Mouse (Mus musculus) forebrain, postnatal 0 days (tissue): ENCODE data around the gene Sptb. TPM values are rescaled to one million over a fixed set of nuclear protein-coding genes. Genes with fewer than 3 reads are reported as not detected.

Experiments
- ATAC-seq: fragments of 200-750 bp; cut with Nextera tagmentation; 2 replicates; pipeline ENCODE4 v1.8.0; 2017; ENCODE audit warnings: mild to moderate bottlenecking, moderate library complexity
- DNase-seq: peaks from one replicate; pipeline ENCODE4 v3.0.0-alpha.2; 2015
- H3K27ac ChIP-seq: fragments of 300-500 bp; sonication (generic); 2 replicates; pipeline ENCODE4 v1.5.1; 2014; ENCODE audit warnings: low read depth, mild to moderate bottlenecking, antibody characterized with exemption, low read length, moderate library complexity, mixed read lengths
- H3K27me3 ChIP-seq: fragments of 300-500 bp; sonication (generic); 2 replicates; pipeline ENCODE4 v1.6.1; 2014; ENCODE audit warnings: mild to moderate bottlenecking, low read length, mixed read lengths; ENCODE audit not compliant: insufficient read depth
- H3K36me3 ChIP-seq: fragments of 300-500 bp; sonication (generic); 2 replicates; pipeline ENCODE4 v1.6.1; 2014; ENCODE audit warnings: mild to moderate bottlenecking, moderate library complexity; ENCODE audit not compliant: insufficient read depth
- H3K4me1 ChIP-seq: fragments of 300-500 bp; sonication (generic); 2 replicates; pipeline ENCODE4 v1.6.1; 2014; ENCODE audit warnings: antibody characterized with exemption; ENCODE audit not compliant: insufficient read depth
- H3K4me2 ChIP-seq: fragments of 300-500 bp; sonication (generic); 2 replicates; pipeline ENCODE4 v1.6.1; 2014; ENCODE audit warnings: low read depth, mild to moderate bottlenecking, moderate library complexity
- H3K4me3 ChIP-seq: fragments of 300-500 bp; sonication (generic); 2 replicates; pipeline ENCODE4 v1.5.1; 2014; ENCODE audit warnings: low read depth, low read length, mixed read lengths
- H3K9ac ChIP-seq: fragments of 300-500 bp; sonication (generic); 2 replicates; pipeline ENCODE4 v1.6.1; 2014; ENCODE audit warnings: mild to moderate bottlenecking
- H3K9me3 ChIP-seq: fragments of 300-500 bp; sonication (generic); 2 replicates; pipeline ENCODE4 v1.6.1; 2016; ENCODE audit warnings: low read length
- CTCF ChIP-seq: sonication (generic); IDR thresholded peaks from 2 replicates; pipeline ENCODE4 v1.5.1; 2016; ENCODE audit warnings: antibody characterized with exemption, control low read depth, low read depth
- WGBS: fragments of 180-500 bp; shearing (Covaris S2); extraction: QIAGEN DNeasy Blood & Tissue Kit; methylation state at CpG from one replicate; pipeline ENCODE4 v1.1.7; 2014; 5-methylcytosine and 5-hydroxymethylcytosine counted together
- polyA plus RNA-seq: library from polyadenylated mRNA; unstranded; fragments of >200 nt; fragmentation: Nextera tagmentation; extraction: Ambion mirVana; gene quantifications from 2 replicates; pipeline ENCODE4 v1.2.1, GENCODE M21; 2015
- total RNA-seq: library from RNA; depleted of rRNA; stranded (reverse); fragments of >200 nt; gene quantifications from 2 replicates; pipeline ENCODE4 v1.2.3, GENCODE M21; 2014

Gene Sptb
- total and polyA plus RNA-seq, 2 experiments from 2014 or later: 3.0 to 19.6 TPM

GRCm38 (mm10) chr12:76552321-76552720, 158.0 kb downstream of the Sptb start:
- DNase-seq (no peak), ATAC-seq (no peak)
- Histone ChIP-seq H3K9ac (no peak overlapping the region), H3K9me3 (no peaks in the 10 kb centered on the region), H3K4me1 (no peaks in the 10 kb centered on the region), H3K27me3 (no peaks in the 10 kb centered on the region), H3K27ac (no peak overlapping the region), H3K4me2 (no peak overlapping the region), H3K4me3 (no peak overlapping the region), H3K36me3 (no peaks in the 10 kb centered on the region)
- WGBS: 66% methylated on average over 8 of the region's 8 CpGs
- no peak for TF ChIP-seq CTCF

GRCm38 (mm10) chr12:76549203-76549602, 161.1 kb downstream of the Sptb start:
- Histone ChIP-seq H3K4me1 (no peaks in the 10 kb centered on the region), H3K27me3 (0 out of 2 replicates have a peak, but pooled peaks cover 14% of the 10 kb centered on the region), H3K4me3 (no peak overlapping the region), H3K27ac (no peak overlapping the region), H3K9ac (no peak overlapping the region), H3K9me3 (no peaks in the 10 kb centered on the region), H3K36me3 (no peaks in the 10 kb centered on the region), H3K4me2 (no peak overlapping the region)
- no peak for TF ChIP-seq CTCF
- DNase-seq: no peak
- whole genome bisulfite sequencing: 72% methylated on average over 3 of the region's 3 CpGs
- ATAC-seq: no peak

GRCm38 (mm10) chr12:76548082-76548423, 162.3 kb downstream of the Sptb start:
- 24% methylated on average over 7 of the region's 7 CpGs for WGBS
- Histone ChIP-seq H3K9me3 (no peaks in the 10 kb centered on the region), H3K4me3 (no peak overlapping the region), H3K9ac (no peak overlapping the region), H3K4me1 (no peaks in the 10 kb centered on the region), H3K27ac (no peak overlapping the region), H3K27me3 (0 out of 2 replicates have a peak, but pooled peaks cover 14% of the 10 kb centered on the region), H3K4me2 (no peak overlapping the region), H3K36me3 (no peaks in the 10 kb centered on the region)
- TF ChIP-seq CTCF: no peak
- no peak for ATAC-seq
- DNase-seq: no peak

GRCm38 (mm10) chr12:76547409-76548081, 162.8 kb downstream of the Sptb start:
- H3K4me1 ChIP-seq: no peaks in the 10 kb centered on the region
- H3K4me2 ChIP-seq: peak overlapping the region; percentile 37; the same call in 1 of the 2 replicates
- H3K27ac ChIP-seq: no peak overlapping the region
- DNase-seq: no peak
- no peak for ATAC-seq
- H3K27me3 ChIP-seq: 0 out of 2 replicates have a peak, but pooled peaks cover 14% of the 10 kb centered on the region
- no peak overlapping the region for H3K9ac ChIP-seq
- TF ChIP-seq CTCF: no peak
- H3K4me3 ChIP-seq: no peak overlapping the region
- WGBS: 31% methylated on average over 13 of the region's 13 CpGs
- no peaks in the 10 kb centered on the region for H3K36me3 ChIP-seq
- no peaks in the 10 kb centered on the region for H3K9me3 ChIP-seq

- H3K27me3 ChIP-seq: 0 out of 2 replicates have a peak, but pooled peaks cover 14% of the 10 kb centered on the region
- no peak overlapping the region for H3K9ac ChIP-seq
- DNase-seq (peak; percentile 34), ATAC-seq (peak; percentile 79)
- peak overlapping the region; percentile 37 for H3K4me2 ChIP-seq
- H3K4me3 ChIP-seq: peak overlapping the region; percentile 2; the same call in 1 of the 2 replicates
- TF ChIP-seq CTCF: no peak
- H3K27ac ChIP-seq: no peak overlapping the region
- no peaks in the 10 kb centered on the region for H3K9me3 ChIP-seq
- 8% methylated on average over 28 of the region's 28 CpGs for WGBS
- no peaks in the 10 kb centered on the region for H3K4me1 ChIP-seq
- no peaks in the 10 kb centered on the region for H3K36me3 ChIP-seq
Measured at GRCm38 (mm10) chr12:76546383-76547276, 163.7 kb downstream of the Sptb start.

GRCm38 (mm10) chr12:76545786-76546370, 164.5 kb downstream of the Sptb start:
- WGBS: 62% methylated on average over 15 of the region's 15 CpGs
- H3K9ac ChIP-seq: no peak overlapping the region
- no peak for DNase-seq
- no peak for TF ChIP-seq CTCF
- no peak overlapping the region for H3K4me2 ChIP-seq
- 0 out of 2 replicates have a peak, but pooled peaks cover 14% of the 10 kb centered on the region for H3K27me3 ChIP-seq
- no peak overlapping the region for H3K4me3 ChIP-seq
- H3K36me3 ChIP-seq: no peaks in the 10 kb centered on the region
- no peaks in the 10 kb centered on the region for H3K9me3 ChIP-seq
- H3K4me1 ChIP-seq: no peaks in the 10 kb centered on the region
- H3K27ac ChIP-seq: no peak overlapping the region
- no peak for ATAC-seq

- H3K9ac ChIP-seq: no peak overlapping the region
- no peaks in the 10 kb centered on the region for H3K36me3 ChIP-seq
- H3K27ac ChIP-seq: no peak overlapping the region
- H3K4me3 ChIP-seq: no peak overlapping the region
- DNase-seq (no peak), ATAC-seq (no peak)
- H3K4me2 ChIP-seq: no peak overlapping the region
- 76% methylated on average over 6 of the region's 6 CpGs for WGBS
- 0 out of 2 replicates have a peak, but pooled peaks cover 10% of the 10 kb centered on the region for H3K27me3 ChIP-seq
- H3K4me1 ChIP-seq: no peaks in the 10 kb centered on the region
- TF ChIP-seq CTCF: no peak
- H3K9me3 ChIP-seq: no peaks in the 10 kb centered on the region
Measured at GRCm38 (mm10) chr12:76541879-76542278, 168.5 kb downstream of the Sptb start.
